Mouse (Mus musculus) kidney, postnatal 36 days (tissue): ENCODE measurements at regions not wholly inside any gene's neighbourhood (a gene's known extent, or its start where the extent isn't known, plus 50 kb on each side); places are given as distances from the start of the nearest gene placed in this dataset.
A peak's percentile ranks its signal among the peaks of the same experiment; 100 is the strongest.

Experiments used
- DNase-seq, 2 experiments: peaks; one replicate each; pipeline ENCODE4 v3.0.0; 2021 to 2022; ENCODE audit warnings: mixed read lengths in 2 of 2

DNA sequence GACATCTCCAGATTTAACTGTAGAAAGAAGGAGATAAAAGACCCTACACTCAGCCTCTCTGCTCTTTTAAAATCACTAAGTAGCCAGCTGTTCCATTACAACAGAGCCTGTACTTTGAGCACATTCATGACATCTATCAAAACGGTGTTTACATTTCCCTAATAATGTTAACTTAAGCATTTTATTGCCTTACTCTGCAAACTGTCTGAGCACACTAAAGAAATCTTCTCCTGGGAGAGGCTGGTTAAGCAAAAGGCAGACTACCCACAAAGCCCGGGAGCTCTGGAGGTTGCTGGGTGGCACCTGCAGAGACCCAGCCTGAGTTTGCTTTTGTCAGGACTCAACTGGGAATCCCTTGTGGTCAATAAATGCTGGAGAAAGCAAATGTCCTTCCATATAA lies 567.5 kb upstream of the Negr1 start:
- no peak for DNase-seq

DNA sequence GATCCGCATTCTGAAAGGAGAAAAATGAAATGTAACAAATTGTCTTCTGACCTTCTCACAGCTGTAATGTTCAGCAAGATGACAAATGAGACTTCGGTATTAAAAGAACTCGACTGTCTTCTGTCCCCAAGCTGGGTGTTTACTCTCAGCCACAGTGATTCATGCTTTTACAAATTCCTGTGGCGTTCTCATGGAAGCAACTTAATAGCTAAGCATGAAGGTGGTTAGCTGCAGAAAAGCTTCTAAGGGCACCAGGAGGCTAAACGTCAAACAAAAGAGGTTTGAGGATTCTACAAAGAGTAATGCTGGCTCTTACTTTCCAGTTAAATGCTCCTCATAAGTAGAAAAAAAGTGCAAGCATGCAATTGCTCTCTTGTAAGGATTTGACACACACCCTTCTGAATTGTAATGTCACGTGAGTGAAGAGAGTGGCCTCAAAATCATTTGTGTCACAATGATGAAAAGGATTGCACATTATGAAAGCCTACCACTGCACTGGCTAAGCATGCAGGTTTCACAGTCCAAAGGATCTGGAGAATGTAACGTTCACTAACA lies 543.8 kb upstream of the Negr1 start:
- no peak for DNase-seq

DNA sequence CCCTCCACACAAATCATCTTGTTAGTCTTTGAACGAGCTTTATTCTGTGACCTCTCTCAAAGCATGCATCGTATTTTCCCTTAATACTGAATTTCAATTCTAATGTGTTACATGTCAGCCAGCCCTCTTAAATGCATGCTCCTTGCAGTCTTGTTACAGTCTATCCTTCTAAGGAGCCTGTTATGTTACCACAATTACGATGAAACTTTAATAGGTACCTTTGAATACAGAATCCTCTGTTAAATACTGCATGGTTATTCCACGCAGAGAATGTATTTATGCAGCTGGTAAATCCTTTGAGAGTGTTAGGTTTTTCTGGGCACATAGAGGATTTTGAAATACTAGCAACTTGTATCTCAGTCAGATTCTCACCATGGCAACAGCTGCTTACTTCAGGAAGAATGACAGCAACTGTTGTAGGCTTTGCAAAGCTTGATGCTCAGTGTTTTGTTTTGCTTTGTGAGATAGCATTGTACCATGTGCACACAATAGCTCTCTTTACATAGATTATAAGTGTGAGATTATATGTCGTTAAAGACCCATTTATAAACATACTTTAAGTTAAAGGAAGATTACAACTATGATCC lies 532.9 kb upstream of the Negr1 start:
- DNase-seq: no peak

DNA sequence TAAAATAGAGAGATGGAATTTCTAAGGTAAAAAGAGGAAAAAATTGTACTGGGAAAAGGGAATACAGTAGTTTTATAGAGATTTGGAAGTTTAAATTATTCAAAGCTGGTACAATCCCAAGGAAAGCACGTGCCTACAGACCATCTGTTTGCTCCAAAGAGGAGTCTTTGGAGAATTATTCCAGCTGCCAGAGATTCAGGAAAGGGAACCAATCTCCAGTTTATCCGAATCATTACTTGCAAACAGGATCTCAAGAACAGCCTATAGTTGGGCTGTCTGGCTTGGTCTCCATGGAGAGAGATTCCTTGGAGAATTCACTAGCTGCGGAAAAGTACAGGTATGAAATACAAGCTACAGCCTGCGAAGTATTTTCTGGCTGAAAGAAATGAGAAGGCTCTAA lies 491.3 kb upstream of the Negr1 start:
- no peak for DNase-seq

DNA sequence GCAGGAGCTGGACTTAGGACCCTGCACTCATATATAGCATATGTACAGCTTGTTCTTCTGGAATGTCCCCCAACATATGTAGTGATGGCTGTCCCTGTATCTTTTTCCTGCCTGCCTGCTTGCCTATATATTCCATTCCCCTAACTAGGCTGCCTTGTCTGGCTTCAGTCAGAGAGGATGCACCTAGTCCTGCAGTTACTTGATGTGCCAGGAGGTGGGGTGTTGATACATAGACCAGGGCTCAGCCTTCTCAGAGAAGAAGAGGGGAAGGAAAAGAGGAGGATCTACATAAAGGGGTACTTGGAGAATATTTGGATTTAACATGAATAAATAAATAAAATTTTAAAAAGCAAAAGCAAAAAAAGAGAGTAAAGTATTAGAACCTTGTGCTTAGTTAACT lies 479.3 kb upstream of the Negr1 start:
- no peak for DNase-seq

DNA sequence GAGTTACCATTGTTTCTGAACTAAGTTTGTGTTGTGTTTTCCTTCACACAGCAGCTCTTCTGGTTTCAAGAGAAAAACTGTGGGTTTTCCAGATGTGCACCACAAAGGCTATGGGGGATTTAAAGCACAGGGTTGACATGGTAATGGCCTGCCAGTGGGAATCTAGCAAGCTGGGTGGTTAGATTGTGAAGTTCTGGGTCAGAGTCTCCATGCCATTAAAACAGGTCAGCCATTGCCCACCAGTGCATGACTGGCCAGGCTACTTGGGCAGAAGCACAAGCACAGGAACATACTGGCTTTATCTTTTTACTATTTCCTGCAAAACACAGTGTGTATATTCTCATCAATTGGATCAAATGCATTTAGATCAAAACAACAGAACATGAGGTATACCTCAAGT lies 467.9 kb upstream of the Negr1 start:
- DNase-seq: no peak

DNA sequence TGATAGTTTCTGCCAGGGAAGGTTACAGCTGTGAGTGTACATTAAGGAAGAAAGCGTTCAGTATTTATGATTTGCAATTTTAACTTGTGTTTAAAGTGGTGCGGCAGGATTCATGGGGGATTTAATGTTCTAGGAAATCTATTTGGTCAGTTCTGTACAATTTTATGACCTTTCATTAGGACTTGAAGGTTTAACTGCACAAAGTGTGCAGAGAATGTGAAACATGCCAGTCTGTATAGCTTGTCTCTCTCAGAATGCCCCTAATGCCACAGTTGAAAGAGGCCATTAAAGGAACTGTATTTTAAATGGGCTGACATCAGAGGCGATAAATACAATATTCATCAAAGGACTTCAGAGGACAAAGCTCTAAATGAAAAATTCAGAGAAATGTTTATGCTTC lies 466.6 kb upstream of the Negr1 start:
- no peak for DNase-seq

DNA sequence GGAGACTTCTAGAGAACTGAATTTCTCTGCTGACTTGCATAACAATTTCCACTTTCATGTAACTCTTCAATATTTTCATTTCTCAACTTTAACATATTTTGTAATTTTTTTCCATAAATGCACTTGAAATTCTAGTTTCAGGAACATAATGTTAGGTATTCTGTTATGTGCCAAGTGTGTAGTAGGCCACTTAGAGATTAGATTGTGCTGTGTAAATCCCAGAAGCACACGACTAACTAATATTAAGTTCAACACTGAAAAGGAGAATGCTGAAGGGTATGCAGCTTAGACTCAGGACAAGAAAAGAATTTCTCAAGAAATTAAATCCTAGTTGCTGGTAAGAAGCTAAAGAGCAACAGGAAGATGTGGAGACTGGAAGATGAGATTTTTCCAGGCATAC lies 455.8 kb upstream of the Negr1 start:
- no peak for DNase-seq

DNA sequence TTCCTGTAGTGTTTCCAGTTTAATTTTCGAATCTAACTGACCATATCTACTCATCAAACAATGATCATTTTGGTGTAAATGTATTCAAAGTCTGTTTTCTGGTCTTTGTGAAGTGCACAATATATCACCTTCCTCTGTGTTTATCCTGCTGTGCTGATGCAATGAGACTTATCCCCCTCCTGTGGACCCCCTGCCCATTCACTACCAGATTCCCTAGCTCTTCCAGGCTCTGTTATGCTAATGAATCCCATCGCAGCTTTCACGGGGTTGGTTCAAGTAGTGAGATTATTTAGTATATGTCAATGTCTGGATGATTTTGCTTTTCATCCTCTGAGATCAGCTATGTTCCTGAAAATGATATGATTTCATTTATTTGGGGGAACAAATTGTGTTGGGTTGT lies 441.3 kb upstream of the Negr1 start:
- no peak for DNase-seq

DNA sequence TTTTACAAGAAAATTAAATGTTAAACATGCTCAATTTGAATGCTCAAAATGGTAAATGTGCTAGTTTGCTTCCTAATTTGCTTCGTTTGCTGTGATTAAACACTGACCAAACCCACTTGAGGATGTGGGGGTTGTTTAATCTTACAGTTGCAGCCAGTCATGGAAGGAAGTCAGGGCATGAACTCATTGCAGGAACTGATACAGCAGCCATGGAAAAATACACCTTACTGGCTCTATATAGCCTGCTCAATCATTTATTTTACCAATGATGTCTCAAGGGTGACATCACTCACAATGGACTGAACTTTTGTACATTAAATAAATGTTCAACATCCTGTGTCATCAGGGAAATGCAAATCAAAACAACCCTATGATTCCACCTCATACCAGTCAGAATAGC lies 430.0 kb upstream of the Negr1 start:
- no peak for DNase-seq

DNA sequence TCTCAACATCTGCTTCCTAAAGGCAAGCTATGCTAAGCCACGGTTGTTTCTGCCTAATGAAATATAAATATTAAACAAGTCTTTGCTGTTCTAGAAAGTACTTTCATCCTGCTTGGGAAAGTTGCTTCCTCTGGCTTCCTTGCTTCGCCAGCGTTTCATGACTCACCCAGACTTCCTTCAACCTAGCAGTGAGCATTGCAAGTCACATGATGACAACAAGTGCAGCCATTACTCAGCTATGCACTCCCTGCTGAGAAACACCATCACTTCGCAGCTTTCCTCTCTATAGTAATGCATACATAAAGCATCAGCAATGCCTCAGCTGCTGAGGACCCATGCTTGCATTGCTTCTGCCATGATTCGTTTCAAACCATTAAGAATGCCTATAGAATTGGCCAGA lies 420.2 kb upstream of the Negr1 start:
- DNase-seq: no peak

DNA sequence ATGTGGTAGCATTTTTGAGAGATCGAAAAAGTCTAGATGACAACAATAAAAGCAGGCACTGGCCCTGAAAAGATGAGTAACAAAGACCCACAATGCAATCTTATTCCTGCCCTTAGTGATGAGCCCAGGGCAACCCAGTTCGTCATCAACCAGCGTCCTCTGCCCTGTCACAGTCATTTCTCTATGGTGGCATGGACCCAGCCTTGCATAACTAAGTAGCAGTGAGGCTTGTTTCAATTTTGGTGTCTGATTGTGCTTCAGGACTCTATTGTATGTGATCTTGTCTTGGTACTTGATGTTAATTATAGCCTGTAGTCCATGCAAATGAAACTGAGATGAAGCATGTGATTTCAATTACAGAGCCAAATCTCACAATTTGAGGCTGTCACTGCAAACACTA lies 412.3 kb upstream of the Negr1 start:
- no peak for DNase-seq

DNA sequence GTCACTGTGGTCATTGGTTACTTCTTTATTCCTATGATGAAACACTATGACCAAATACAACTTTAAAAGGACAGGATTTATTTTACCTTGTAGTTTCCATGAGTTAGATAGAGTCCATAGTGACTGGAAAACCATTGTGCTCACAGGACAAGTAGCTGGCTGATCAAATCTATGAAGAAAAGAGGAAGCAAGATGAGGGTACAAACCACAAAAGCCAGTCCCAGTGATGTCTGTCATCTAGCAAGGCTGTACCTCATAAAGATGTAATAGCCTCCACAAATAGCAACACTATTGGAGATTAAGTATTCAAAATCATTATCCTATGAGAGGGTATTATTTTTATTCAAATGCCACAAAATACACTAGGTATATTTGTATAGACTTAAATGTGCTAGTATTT lies 391.5 kb upstream of the Negr1 start:
- DNase-seq: no peak

DNA sequence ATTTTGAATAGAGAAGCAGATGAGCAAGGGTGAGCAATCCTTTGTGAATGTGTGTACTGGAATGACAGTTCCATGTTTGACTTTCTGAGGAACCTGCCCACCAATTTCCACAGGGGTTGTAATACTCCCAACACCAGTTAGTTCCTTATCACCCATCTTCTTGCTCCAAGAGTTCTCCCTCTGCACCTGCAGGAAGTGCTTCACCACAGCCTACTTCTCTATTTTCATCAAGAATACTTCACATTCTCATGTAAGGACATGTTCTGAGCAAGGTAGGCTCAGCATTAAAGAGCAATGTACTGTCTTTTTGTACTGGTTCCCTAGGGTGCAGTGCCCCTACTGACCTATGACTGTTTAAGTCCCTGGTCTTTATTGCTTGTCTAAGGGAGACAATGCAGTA lies 362.9 kb upstream of the Negr1 start:
- no peak for DNase-seq

DNA sequence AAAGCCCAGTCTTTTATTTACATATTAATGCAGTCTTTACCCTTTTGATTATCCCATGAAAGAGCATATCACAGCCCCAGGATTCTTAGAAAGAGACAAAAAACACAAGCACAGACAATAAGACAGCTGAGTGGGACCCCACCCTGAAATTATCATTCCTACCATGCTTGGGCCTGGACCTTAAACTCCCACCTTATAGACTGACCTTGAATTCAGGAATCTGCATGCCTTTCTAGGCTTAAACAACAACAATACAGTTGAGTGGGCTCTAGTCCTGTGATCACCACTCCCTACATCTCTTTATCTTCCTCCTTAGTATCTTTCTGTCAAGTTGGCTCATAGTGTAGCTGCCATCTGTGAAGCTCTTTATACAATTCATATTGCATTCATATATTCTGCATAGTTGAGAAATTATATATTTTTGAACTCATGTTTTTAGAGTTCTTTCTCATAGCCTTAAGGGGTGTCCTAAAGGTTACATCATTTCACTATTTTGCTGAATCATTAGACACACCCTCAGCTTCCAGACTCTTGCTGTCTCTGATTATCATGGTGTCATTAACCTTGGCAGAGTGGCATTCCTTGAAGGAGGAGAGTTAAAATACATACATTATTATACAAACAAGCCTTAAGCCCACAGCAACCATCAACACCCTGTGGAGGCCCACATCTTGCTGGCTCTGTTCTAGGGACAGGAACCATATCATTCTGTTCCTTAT lies 361.7 kb upstream of the Negr1 start:
- DNase-seq: no peak

DNA sequence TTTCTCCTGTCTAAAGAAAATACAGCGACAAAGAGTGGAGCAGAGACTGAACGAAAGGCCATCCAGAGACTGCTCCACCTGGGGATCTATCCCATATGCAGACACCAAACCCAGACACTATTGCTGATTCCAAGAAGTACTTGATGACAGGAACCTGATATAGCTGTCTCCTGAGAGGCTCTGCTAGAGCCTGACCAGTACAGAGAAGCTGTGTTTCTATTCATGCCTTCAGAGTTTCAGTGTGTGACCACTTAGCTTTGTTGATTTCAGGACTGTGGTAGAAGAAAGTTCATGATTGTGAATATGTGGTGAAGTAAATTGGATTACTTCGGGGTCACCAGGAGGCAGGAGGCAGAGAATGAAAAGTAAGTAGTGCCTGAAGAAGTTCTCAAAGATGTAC lies 356.3 kb upstream of the Negr1 start:
- DNase-seq: no peak

DNA sequence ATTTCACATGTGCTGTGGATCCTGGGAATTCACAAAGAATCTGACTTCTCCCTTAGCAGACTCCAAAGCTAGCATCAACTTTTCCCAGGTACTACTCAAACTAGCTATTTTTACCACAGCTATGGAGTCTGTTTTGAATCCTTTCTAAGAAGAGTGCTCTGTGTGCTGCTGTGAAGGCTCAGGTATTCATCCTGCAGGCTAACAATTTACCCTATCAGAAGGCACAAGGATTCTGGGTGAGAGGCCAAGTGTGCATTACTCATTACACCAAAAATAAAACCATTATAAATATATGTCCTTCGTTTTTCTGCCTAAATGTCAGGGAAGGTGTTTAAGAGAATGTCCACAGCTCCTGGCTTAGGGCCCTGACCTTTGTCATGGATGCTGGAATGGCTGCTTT lies 353.2 kb upstream of the Negr1 start:
- DNase-seq: no peak

DNA sequence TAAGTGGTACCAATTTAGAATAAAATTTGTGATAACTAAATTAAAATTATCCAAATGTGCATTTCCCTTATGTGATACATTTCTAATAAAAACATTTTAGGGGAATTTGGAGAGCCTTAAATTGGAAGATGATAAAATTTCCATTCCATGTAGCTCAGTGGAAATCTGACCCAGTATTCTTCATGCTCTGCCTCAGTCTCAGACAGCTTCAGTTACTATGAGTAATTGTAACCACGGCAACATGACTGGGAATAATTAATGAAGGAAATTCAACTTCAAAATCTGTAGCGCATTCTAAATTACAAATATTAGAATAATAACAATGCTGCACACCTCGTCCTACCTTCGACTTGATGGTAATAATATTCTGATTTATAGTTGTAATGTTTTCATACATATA lies 350.8 kb upstream of the Negr1 start:
- no peak for DNase-seq

DNA sequence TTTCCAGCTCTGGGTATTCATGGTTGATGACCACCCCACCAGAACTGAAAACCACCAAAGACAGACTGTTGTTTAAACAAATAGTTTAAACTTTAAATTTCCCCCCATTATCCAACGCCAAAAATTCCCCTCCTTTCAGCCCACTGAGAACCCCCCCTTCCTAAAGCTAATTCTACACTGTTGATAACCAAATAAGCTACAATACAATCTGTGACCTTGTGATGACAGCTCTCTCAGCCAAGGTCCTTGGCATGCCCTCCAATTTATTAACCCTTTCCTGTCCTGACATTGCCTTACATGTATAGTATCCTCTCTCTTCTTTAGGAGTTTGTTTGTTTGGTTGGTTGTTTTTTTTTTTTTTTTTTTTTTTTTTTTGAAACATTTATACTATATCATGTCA lies 346.8 kb upstream of the Negr1 start:
- no peak for DNase-seq

DNA sequence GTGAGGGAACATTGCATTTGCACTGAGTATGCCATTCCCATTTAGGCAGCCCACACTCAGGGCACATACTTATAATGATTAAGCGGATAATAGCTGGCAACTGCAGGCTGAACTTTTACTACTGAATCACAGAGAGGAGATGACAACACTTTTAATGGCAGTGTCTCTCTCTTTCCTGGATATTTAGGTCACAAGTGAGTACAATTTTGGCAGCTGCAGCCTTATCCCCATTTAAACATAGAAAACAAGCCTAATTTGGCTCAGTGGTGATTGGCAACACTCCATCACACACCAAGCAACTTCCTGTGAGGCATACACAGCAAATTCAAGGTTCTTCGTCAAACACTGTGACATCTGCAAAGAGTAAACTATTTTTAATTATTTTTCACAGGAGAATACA lies 329.5 kb upstream of the Negr1 start:
- DNase-seq: no peak

DNA sequence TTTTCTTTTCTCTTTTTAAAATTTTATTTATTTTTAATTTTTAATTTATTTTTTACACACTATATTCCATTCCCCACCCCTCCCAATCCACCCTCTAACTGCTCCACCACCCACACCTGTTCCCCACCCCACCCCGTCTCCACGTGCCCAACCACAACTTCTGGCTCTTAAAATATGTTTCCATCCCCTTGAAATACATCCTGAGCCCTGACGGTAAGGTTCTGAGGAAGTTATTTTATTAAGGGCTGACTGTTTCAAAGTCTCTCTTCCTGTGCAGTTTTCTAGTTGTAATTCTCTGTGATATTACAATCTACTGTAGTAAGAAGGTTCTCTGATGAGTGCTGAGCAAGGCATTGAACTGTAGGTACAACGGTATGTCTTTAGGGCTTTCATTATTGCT lies 325.6 kb upstream of the Negr1 start:
- DNase-seq: no peak

DNA sequence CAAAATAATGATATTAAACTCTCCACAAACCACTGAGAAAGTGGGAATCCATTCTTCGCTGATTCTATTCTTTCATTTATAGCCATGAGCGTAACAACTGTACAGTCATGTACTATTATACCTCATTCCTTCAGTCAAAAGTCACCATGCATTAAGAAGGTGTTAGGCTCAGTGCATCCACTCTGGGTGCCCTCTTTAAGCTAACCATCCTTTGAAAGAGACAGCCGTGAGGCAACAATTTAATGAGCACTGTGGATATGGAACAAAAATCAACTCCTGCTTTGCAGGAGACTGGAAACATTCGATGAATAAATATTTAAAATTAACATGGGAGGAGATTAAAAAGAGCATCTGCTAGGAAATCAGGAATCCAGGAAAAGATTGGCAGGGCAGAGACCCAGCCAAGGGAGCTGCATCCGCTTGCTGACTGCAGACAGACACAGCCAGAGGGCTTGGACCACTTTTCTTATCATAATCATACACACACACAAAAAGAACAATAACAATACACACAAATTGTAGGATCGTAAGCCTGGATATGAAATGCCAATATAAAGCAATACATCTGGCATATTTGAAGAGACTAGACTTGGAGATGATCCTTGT lies 309.2 kb upstream of the Negr1 start:
- DNase-seq: no peak

DNA sequence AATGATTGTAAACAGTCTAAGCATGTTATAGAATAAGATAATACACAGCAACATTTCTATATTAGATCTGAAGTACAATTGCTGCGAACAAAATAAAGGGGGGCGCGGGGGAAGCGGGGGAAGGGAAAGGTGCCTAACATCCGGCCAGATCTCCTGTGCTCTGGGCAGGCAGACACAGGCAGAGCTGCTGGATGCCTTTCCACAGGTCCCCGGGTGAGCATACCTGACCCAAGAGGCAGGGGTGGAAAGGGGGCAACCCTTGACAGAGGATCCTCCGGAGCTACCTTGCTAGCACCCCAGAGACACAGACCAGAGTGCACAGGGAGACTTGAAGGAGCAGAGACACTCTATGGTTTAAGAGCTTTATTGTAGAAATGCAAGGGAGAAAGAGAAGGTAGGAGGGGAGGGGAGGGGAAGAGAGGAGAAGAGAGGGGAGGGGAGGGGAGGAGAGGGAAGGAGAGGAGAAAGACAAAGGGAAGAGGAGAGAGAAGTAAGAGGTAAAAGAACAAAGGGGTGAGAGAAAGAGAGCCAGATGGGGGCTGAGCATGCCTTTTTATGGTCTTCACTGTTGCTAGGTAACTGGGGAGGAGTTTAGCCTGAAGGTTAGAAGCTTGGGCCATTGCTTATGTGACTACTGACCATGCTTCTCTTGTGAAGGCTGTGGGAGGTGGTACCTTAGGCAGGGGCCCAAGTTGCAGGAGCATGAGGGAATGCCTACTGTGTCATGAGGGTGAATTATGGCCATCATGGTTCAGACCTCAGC lies 308.2 kb upstream of the Negr1 start:
- DNase-seq: no peak

DNA sequence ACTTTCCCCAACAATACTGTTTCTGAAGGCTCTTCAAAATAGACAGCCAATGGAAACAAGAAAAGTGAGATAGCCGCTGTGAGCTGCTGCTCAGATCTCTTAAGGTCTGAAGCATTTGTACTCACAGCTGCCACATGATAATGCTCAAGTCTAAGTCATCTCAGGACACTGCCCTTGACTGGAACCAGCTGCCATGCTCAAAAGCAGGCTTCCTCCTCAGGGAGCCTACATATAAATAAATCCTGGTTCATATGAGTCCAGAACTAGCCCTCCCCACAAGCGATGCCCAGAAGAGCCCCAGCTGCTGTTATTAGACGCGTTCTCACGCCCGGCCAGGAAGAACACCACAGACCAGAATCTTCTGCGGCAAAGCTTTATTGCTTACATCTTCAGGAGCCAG lies 304.9 kb upstream of the Negr1 start:
- peak; percentile 6 for DNase-seq
